Mouse (Mus musculus): ENCODE measurements around the gene Asap2. TPM values are rescaled to one million over a fixed set of nuclear protein-coding genes. Genes with fewer than 3 reads are reported as not detected.

Gene Asap2
- polyA plus RNA-seq, 1 experiment, result 3.6 TPM

DNA sequence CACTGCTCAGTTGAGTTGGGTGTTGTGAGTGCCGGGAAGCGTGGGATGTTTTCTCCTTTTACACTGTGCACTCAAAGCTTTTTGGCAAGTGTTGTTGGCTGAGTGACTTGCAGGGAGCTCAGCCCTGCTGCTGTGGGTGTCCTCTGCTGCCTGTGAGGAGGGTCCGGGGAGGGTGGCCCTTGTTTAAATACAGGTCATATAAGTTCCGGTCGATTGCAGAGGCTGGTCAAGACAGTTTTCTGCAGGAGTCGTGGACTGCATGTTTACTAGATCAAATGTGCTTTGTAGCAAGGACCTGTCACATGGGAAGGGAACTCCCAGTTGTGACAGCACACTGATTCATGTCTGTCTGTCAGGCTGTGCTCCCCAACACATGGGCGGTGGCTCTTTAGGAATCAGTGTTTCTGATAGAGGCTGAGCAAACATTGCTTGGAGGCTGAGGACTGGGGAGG is 175.7 kb downstream of the Asap2 start:
- 84% methylated on average over 7 of the region's 7 CpGs for WGBS

DNA sequence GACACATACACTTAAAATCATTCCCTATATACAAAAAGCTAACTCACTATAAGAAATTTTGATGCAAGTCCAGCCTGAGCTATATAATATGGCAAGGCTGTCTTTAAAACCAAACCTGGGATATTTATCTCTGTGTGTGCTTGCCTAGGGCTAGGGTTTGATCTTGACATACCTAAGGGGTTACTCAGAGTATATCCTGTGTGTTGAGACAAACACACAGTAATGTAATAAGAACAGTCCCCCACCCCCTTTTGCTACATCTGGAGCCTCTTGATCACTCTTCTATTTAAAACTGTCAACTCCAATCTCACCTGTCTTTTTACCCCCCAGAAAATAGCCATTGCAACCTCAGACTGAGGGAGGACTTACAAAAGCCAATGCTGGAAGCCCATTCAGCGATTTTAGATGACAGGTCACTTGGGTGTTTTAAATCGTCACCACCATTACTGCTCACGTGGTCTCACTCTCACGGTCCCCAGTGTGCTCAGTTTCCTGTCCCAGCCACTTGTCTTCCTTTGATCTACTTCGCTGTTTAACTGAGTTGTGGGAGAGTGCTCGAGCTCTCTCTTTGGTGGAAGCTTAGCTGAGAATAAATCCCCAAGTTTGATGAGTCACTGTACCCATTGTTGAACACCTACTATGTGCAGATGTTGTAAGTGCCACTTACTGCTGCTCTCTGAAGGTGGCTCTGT is 176.8 kb downstream of the Asap2 start:
- WGBS, result 5% methylated on average over 6 of the region's 6 CpGs
- no peaks in the 10 kb centered on the region for H3K27me3 ChIP-seq (ENCODE audit: control insufficient read depth, insufficient read depth, low read length)
- H3K4me1 ChIP-seq (replicated peaks; ENCODE audit: control insufficient read depth, insufficient read depth, low read length), result peaks cover 34% of the 10 kb centered on the region
- TF ChIP-seq POLR2A (IDR thresholded peaks at IDR 0.05; ENCODE audit: control insufficient read depth, extremely low read depth, insufficient read depth, low read length, poor library complexity) (no peak), CTCF (IDR thresholded peaks at IDR 0.05; ENCODE audit: borderline replicate concordance, control insufficient read depth, extremely low read depth, insufficient read depth, low read length, poor library complexity) (no peak)
- H3K27ac ChIP-seq (ENCODE audit: control insufficient read depth, insufficient read depth, low read length), result no peak overlapping the region
- H3K36me3 ChIP-seq (ENCODE audit: control insufficient read depth, insufficient read depth, low read length), result no peaks in the 10 kb centered on the region
- no peak overlapping the region for H3K4me3 ChIP-seq (ENCODE audit: control insufficient read depth, insufficient read depth, low read length)
- peak; percentile 36 for DNase-seq

More for the DNA sequence above, 175.7 kb downstream of the Asap2 start:
- Histone ChIP-seq H3K27ac (ENCODE audit: control insufficient read depth, insufficient read depth, low read length) (no peak overlapping the region), H3K4me3 (ENCODE audit: control insufficient read depth, insufficient read depth, low read length) (no peak overlapping the region), H3K36me3 (ENCODE audit: control insufficient read depth, insufficient read depth, low read length) (no peaks in the 10 kb centered on the region), H3K4me1 (replicated peaks; ENCODE audit: control insufficient read depth, insufficient read depth, low read length) (peaks cover 29% of the 10 kb centered on the region), H3K27me3 (ENCODE audit: control insufficient read depth, insufficient read depth, low read length) (no peaks in the 10 kb centered on the region)
- DNase-seq, result no peak
- TF ChIP-seq CTCF (IDR thresholded peaks at IDR 0.05; ENCODE audit: borderline replicate concordance, control insufficient read depth, extremely low read depth, insufficient read depth, low read length, poor library complexity) (no peak), POLR2A (IDR thresholded peaks at IDR 0.05; ENCODE audit: control insufficient read depth, extremely low read depth, insufficient read depth, low read length, poor library complexity) (no peak)

DNA sequence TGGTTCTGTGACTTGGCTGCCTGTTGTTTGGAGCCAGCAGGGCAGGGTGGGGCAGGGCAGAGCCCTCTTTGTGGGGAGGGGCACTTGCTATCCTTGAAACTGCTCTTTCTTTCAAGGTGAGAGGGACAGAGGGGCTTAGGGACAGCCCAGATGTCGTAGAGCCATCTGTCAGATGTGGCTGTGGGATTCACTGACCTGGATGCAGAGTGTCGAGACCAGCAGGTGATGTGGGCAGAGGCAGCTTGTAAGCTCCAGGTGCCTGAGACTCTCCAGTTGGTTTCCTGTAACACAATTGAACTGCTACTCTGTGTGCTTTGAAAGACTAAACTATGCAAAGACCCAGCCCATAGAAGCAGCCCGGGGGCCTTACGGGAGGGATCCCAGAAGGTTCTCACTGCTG is 177.5 kb downstream of the Asap2 start:
- Histone ChIP-seq H3K4me3 (ENCODE audit: control insufficient read depth, insufficient read depth, low read length) (no peak overlapping the region), H3K36me3 (ENCODE audit: control insufficient read depth, insufficient read depth, low read length) (no peaks in the 10 kb centered on the region), H3K4me1 (replicated peaks; ENCODE audit: control insufficient read depth, insufficient read depth, low read length) (peaks cover 38% of the 10 kb centered on the region), H3K27ac (ENCODE audit: control insufficient read depth, insufficient read depth, low read length) (peak overlapping the region; percentile 60; the same call in 1 of the 2 replicates), H3K27me3 (ENCODE audit: control insufficient read depth, insufficient read depth, low read length) (no peaks in the 10 kb centered on the region)
- no peak for TF ChIP-seq POLR2A (IDR thresholded peaks at IDR 0.05; ENCODE audit: control insufficient read depth, extremely low read depth, insufficient read depth, low read length, poor library complexity)
- no peak for TF ChIP-seq CTCF (IDR thresholded peaks at IDR 0.05; ENCODE audit: borderline replicate concordance, control insufficient read depth, extremely low read depth, insufficient read depth, low read length, poor library complexity)
- peak; percentile 37 for DNase-seq
- WGBS, result 14% methylated on average over 4 of the region's 4 CpGs

DNA sequence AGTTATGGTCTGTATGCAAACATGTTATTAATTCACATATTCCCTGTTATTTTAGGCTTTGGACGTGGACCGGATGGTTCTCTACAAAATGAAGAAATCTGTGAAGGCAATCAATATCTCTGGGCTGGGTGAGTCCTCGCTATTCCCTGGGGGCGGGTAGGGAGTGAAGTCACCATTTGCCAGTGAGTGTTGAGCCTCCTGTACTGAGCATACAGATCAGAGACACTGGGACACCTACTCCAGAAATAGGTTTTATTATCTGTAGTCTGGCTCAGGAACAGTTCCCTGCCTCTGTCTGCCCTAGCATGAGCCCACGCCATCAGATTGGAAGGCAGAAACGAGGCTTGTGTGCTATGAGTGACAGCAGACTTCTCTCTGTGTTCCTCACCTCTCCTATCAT is 177.9 kb downstream of the Asap2 start:
- no peak for DNase-seq
- TF ChIP-seq POLR2A (IDR thresholded peaks at IDR 0.05; ENCODE audit: control insufficient read depth, extremely low read depth, insufficient read depth, low read length, poor library complexity), result no peak
- no peak for TF ChIP-seq CTCF (IDR thresholded peaks at IDR 0.05; ENCODE audit: borderline replicate concordance, control insufficient read depth, extremely low read depth, insufficient read depth, low read length, poor library complexity)
- no peaks in the 10 kb centered on the region for H3K36me3 ChIP-seq (ENCODE audit: control insufficient read depth, insufficient read depth, low read length)
- no peak overlapping the region for H3K4me3 ChIP-seq (ENCODE audit: control insufficient read depth, insufficient read depth, low read length)
- 82% methylated on average over 6 of the region's 6 CpGs for WGBS
- H3K27me3 ChIP-seq (ENCODE audit: control insufficient read depth, insufficient read depth, low read length), result no peaks in the 10 kb centered on the region
- H3K4me1 ChIP-seq (replicated peaks; ENCODE audit: control insufficient read depth, insufficient read depth, low read length), result peaks cover 38% of the 10 kb centered on the region
- H3K27ac ChIP-seq (ENCODE audit: control insufficient read depth, insufficient read depth, low read length), result peak overlapping the region; percentile 60; the same call in 1 of the 2 replicates

GRCm38 (mm10) chr12:21171776-21172490 is 181.7 kb downstream of the Asap2 start:
- peak; percentile 45 for DNase-seq
- Histone ChIP-seq H3K36me3 (ENCODE audit: control insufficient read depth, insufficient read depth, low read length) (no peaks in the 10 kb centered on the region), H3K4me1 (replicated peaks; ENCODE audit: control insufficient read depth, insufficient read depth, low read length) (peaks cover 36% of the 10 kb centered on the region), H3K27me3 (ENCODE audit: control insufficient read depth, insufficient read depth, low read length) (no peaks in the 10 kb centered on the region), H3K27ac (ENCODE audit: control insufficient read depth, insufficient read depth, low read length) (peak overlapping the region; percentile 61), H3K4me3 (ENCODE audit: control insufficient read depth, insufficient read depth, low read length) (no peak overlapping the region)
- WGBS, result 35% methylated on average over 11 of the region's 11 CpGs
- TF ChIP-seq POLR2A (IDR thresholded peaks at IDR 0.05; ENCODE audit: control insufficient read depth, extremely low read depth, insufficient read depth, low read length, poor library complexity), result no peak

DNA sequence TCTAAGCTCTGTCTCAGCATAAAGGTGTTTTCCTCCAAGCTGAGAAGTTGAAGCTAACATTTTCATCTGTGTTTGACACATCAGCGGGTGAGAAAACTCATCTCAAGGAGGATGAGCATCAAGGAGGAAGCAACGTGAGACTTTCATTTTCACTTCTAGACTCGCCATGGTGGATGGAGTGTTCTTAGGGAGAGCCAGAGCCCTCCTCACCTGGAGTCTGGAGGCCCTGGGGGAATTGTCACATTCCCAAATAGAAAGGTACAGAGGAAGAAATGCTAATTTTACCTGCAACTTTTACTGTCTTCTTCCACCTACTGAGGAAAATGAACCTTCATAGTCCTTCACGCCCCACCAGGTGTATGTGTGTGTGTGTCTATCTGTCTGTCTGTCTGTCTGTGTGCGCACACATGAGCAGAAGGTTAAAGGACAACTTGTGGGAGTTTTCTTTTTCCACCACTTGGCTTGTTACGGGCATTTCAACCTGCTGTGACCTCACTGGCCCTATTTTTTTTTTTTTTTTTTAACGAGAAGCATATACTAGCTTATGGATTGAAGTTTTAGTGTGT is 183.7 kb downstream of the Asap2 start:
- Histone ChIP-seq H3K27ac (ENCODE audit: control insufficient read depth, insufficient read depth, low read length) (no peak overlapping the region), H3K27me3 (ENCODE audit: control insufficient read depth, insufficient read depth, low read length) (no peaks in the 10 kb centered on the region), H3K4me1 (replicated peaks; ENCODE audit: control insufficient read depth, insufficient read depth, low read length) (peaks cover 19% of the 10 kb centered on the region), H3K4me3 (ENCODE audit: control insufficient read depth, insufficient read depth, low read length) (no peak overlapping the region), H3K36me3 (ENCODE audit: control insufficient read depth, insufficient read depth, low read length) (no peaks in the 10 kb centered on the region)
- TF ChIP-seq CTCF (IDR thresholded peaks at IDR 0.05; ENCODE audit: borderline replicate concordance, control insufficient read depth, extremely low read depth, insufficient read depth, low read length, poor library complexity) (no peak), POLR2A (IDR thresholded peaks at IDR 0.05; ENCODE audit: control insufficient read depth, extremely low read depth, insufficient read depth, low read length, poor library complexity) (no peak)
- no peak for DNase-seq
- WGBS, result 75% methylated on average over 7 of the region's 7 CpGs

Measured in thymus, adult 2 months (tissue).